Mouse (Mus musculus) thymus, adult 2 months (tissue): Measurements from ENCODE around the gene Cd28.

Experiments used
- CTCF ChIP-seq: fragments of 200-500 bp; IDR thresholded peaks from 2 replicates; pipeline ENCODE4 v1.5.1; 2012; ENCODE audit warnings: mild to moderate bottlenecking, control low read depth, low read length, moderate library complexity, borderline replicate concordance; ENCODE audit not compliant: control insufficient read depth, poor library complexity, insufficient read depth; ENCODE audit errors: extremely low read depth
- POLR2A ChIP-seq: fragments of 200-500 bp; IDR thresholded peaks from 2 replicates; pipeline ENCODE4 v1.6.1; 2012; ENCODE audit warnings: mild to moderate bottlenecking, low read length, control low read depth, moderate library complexity; ENCODE audit not compliant: control insufficient read depth, poor library complexity, insufficient read depth; ENCODE audit errors: extremely low read depth

GRCm38 (mm10) chr1:60771771-60772170 lies 55.2 kb downstream of the Cd28 start:
- TF ChIP-seq CTCF (no peak), POLR2A (no peak)
